Mouse (Mus musculus) embryonic facial prominence, embryonic 14.5 days (tissue): ENCODE measurements at regions not wholly inside any gene's neighbourhood (a gene's known extent, or its start where the extent isn't known, plus 50 kb on each side); places are given as distances from the start of the nearest gene placed in this dataset.
A peak's percentile ranks its signal among the peaks of the same experiment; 100 is the strongest.

Experiments used
- ATAC-seq: fragments of 200-750 bp; cut with Nextera tagmentation; 2 replicates; pipeline ENCODE4 v1.8.0; 2017; ENCODE audit warnings: low read depth, moderate number of reproducible peaks, moderate TSS enrichment
- DNase-seq: peaks from one replicate; pipeline ENCODE4 v3.0.0-alpha.2; 2015; ENCODE audit warnings: low spot score
- H3K27ac ChIP-seq: fragments of 300-500 bp; sonication (generic); replicated peaks from 2 replicates; pipeline ENCODE4 v1.5.1; 2014; ENCODE audit warnings: low read depth, mild to moderate bottlenecking, low read length, moderate library complexity
- H3K27me3 ChIP-seq: fragments of 300-500 bp; sonication (generic); replicated peaks from 2 replicates; pipeline ENCODE4 v1.6.1; 2014; ENCODE audit warnings: low read length; ENCODE audit not compliant: control insufficient read depth, insufficient read depth
- H3K36me3 ChIP-seq: fragments of 300-500 bp; sonication (generic); 2 replicates; pipeline ENCODE4 v1.6.1; 2014; ENCODE audit warnings: low read length, mixed read lengths; ENCODE audit not compliant: control insufficient read depth, insufficient read depth
- H3K4me1 ChIP-seq: fragments of 300-500 bp; sonication (generic); 2 replicates; pipeline ENCODE4 v1.6.1; 2014; ENCODE audit warnings: antibody characterized with exemption, low read length; ENCODE audit not compliant: control insufficient read depth, insufficient read depth
- H3K4me2 ChIP-seq: fragments of 300-500 bp; sonication (generic); 2 replicates; pipeline ENCODE4 v1.6.1; 2014; ENCODE audit warnings: low read depth, mild to moderate bottlenecking, low read length, moderate library complexity, mixed read lengths
- H3K4me3 ChIP-seq: fragments of 300-500 bp; sonication (generic); 2 replicates; pipeline ENCODE4 v1.5.1; 2014; ENCODE audit warnings: low read depth, mild to moderate bottlenecking, low read length
- H3K9ac ChIP-seq: fragments of 300-500 bp; sonication (generic); 2 replicates; pipeline ENCODE4 v1.6.1; 2014; ENCODE audit warnings: low read depth, mild to moderate bottlenecking, low read length, moderate library complexity, mixed read lengths
- H3K9me3 ChIP-seq: fragments of 300-500 bp; sonication (generic); 2 replicates; pipeline ENCODE4 v1.6.1; 2016; ENCODE audit warnings: low read length; ENCODE audit not compliant: control insufficient read depth
- WGBS: fragments of 180-500 bp; shearing (Covaris S2); extraction: QIAGEN DNeasy Blood & Tissue Kit; methylation state at CpG from one replicate; pipeline ENCODE4 v1.1.7; 2014; 5-methylcytosine and 5-hydroxymethylcytosine counted together

- Histone ChIP-seq H3K36me3 (no peaks in the 10 kb centered on the region), H3K27ac (no peak overlapping the region), H3K9me3 (no peaks in the 10 kb centered on the region), H3K9ac (no peak overlapping the region), H3K4me1 (no peaks in the 10 kb centered on the region), H3K27me3 (no peaks in the 10 kb centered on the region), H3K4me3 (no peak overlapping the region), H3K4me2 (no peak overlapping the region)
- ATAC-seq, result peak; percentile 13; the same call in 1 of the 2 replicates
- DNase-seq, result no peak
- WGBS, result 77% methylated on average over 5 of the region's 5 CpGs
Measured at GRCm38 (mm10) chr11:19822991-19823390, 101.2 kb upstream of the Spred2 start.

GRCm38 (mm10) chr11:19823461-19823895 lies 100.7 kb upstream of the Spred2 start:
- DNase-seq (peak; percentile 70), ATAC-seq (peak; percentile 42)
- no peak overlapping the region for H3K9ac ChIP-seq
- H3K36me3 ChIP-seq, result no peaks in the 10 kb centered on the region
- no peak overlapping the region for H3K4me3 ChIP-seq
- H3K4me2 ChIP-seq, result no peak overlapping the region
- 0% methylated on average over 3 of the region's 3 CpGs for WGBS
- H3K27ac ChIP-seq, result no peak overlapping the region
- no peaks in the 10 kb centered on the region for H3K9me3 ChIP-seq
- H3K4me1 ChIP-seq, result no peaks in the 10 kb centered on the region
- no peaks in the 10 kb centered on the region for H3K27me3 ChIP-seq

- DNase-seq, result no peak
- Histone ChIP-seq H3K9ac (no peak overlapping the region), H3K9me3 (no peaks in the 10 kb centered on the region), H3K36me3 (no peaks in the 10 kb centered on the region), H3K4me2 (no peak overlapping the region), H3K27me3 (no peaks in the 10 kb centered on the region), H3K27ac (no peak overlapping the region), H3K4me3 (no peak overlapping the region), H3K4me1 (no peaks in the 10 kb centered on the region)
- ATAC-seq, result no peak
- WGBS, result 85% methylated on average over 13 of the region's 13 CpGs
Measured at GRCm38 (mm10) chr11:19826481-19827185, 97.5 kb upstream of the Spred2 start.

GRCm38 (mm10) chr11:19827996-19828395 lies 96.2 kb upstream of the Spred2 start:
- Histone ChIP-seq H3K4me3 (no peak overlapping the region), H3K27ac (no peak overlapping the region), H3K4me2 (no peak overlapping the region), H3K9ac (no peak overlapping the region), H3K9me3 (no peaks in the 10 kb centered on the region), H3K4me1 (no peaks in the 10 kb centered on the region), H3K27me3 (no peaks in the 10 kb centered on the region), H3K36me3 (no peaks in the 10 kb centered on the region)
- DNase-seq, result no peak
- no peak for ATAC-seq
- WGBS, result 73% methylated on average over 11 of the region's 11 CpGs

- no peak for DNase-seq
- no peaks in the 10 kb centered on the region for H3K9me3 ChIP-seq
- no peak overlapping the region for H3K4me2 ChIP-seq
- no peak overlapping the region for H3K27ac ChIP-seq
- no peaks in the 10 kb centered on the region for H3K4me1 ChIP-seq
- no peak for ATAC-seq
- H3K36me3 ChIP-seq, result no peaks in the 10 kb centered on the region
- no peaks in the 10 kb centered on the region for H3K27me3 ChIP-seq
- H3K9ac ChIP-seq, result no peak overlapping the region
- 55% methylated on average over 8 of the region's 8 CpGs for WGBS
- H3K4me3 ChIP-seq, result no peak overlapping the region
Measured at GRCm38 (mm10) chr11:19828959-19829401, 95.2 kb upstream of the Spred2 start.

GRCm38 (mm10) chr11:19829564-19830279 lies 94.5 kb upstream of the Spred2 start:
- Histone ChIP-seq H3K4me3 (no peak overlapping the region), H3K27ac (no peak overlapping the region), H3K27me3 (no peaks in the 10 kb centered on the region), H3K4me2 (no peak overlapping the region), H3K4me1 (no peaks in the 10 kb centered on the region), H3K36me3 (no peaks in the 10 kb centered on the region), H3K9me3 (no peaks in the 10 kb centered on the region), H3K9ac (no peak overlapping the region; the same call in 1 of the 2 replicates)
- no peak; the same call in 1 of the 2 replicates for ATAC-seq
- WGBS, result 24% methylated on average over 8 of the region's 9 CpGs
- peak; percentile 56 for DNase-seq

GRCm38 (mm10) chr11:19830280-19831062 lies 93.7 kb upstream of the Spred2 start:
- ATAC-seq, result 0 out of 2 replicates have a peak, but pooled peaks have one; percentile 34

GRCm38 (mm10) chr11:19834561-19834960 lies 89.6 kb upstream of the Spred2 start:
- H3K27me3 ChIP-seq, result no peaks in the 10 kb centered on the region
- no peaks in the 10 kb centered on the region for H3K36me3 ChIP-seq
- ATAC-seq (no peak), DNase-seq (no peak)
- no peaks in the 10 kb centered on the region for H3K9me3 ChIP-seq
- no peak overlapping the region for H3K9ac ChIP-seq
- no peaks in the 10 kb centered on the region for H3K4me1 ChIP-seq
- 77% methylated on average over 8 of the region's 8 CpGs for WGBS
- no peak overlapping the region for H3K4me2 ChIP-seq
- no peak overlapping the region for H3K27ac ChIP-seq
- no peak overlapping the region for H3K4me3 ChIP-seq

More at GRCm38 (mm10) chr11:19830280-19831062, 93.7 kb upstream of the Spred2 start:
- Histone ChIP-seq H3K36me3 (no peaks in the 10 kb centered on the region), H3K9me3 (no peaks in the 10 kb centered on the region), H3K4me2 (no peak overlapping the region), H3K9ac (no peak overlapping the region), H3K4me1 (no peaks in the 10 kb centered on the region), H3K4me3 (no peak overlapping the region), H3K27ac (no peak overlapping the region), H3K27me3 (no peaks in the 10 kb centered on the region)
- WGBS, result 15% methylated on average over 18 of the region's 18 CpGs
- DNase-seq, result peak; percentile 88
